9 mouse cellular contexts compared by ENCODE assay signal in the genomic region with DNA sequence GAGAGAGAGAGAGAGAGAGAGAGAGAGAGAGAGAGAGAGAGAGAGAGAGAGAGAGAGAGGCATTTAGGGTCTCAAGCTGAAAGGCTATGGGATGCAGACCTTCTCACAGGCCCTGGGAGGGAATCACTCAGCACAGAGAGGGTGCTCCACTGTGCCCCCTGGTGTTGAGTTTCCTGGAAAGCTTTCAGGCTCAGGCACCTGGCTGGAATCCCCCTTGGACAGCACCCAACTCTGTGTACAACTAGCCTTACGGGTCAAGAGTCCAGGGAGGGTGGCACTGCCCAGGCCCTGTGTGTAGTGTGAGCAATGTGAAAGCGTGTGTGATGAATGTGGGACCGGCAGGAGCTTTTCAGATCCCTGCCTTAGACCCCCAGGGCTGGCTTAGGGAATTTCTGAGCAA. TPM values are rescaled to one million over a fixed set of nuclear protein-coding genes. Genes with fewer than 3 reads are reported as not detected.
DNase-seq lines count a peak whose midpoint lies in the region; ATAC-seq and TF ChIP-seq lines count a peak whose summit lies in the region.
"Had no signal": no experiment of that assay in that cellular context is flagged by ENCODE, and none has a peak within 500 bp of the region (broad histone marks: within the 10 kb centered on the region; RNA-seq: fewer than 3 reads in every experiment).

No protein-coding gene starts in this region.

- H3K4me2 ChIP-seq in hindbrain, postnatal 0 days (ENCODE audit: low read depth, low read length), result no peak overlapping the region

- no peaks in the 10 kb centered on the region for H3K36me3 ChIP-seq in hindbrain, postnatal 0 days (ENCODE audit: insufficient read depth, low read length)

- H3K4me1 ChIP-seq in hindbrain, postnatal 0 days (ENCODE audit: insufficient read depth, low read length), result peaks cover 14% of the 10 kb centered on the region

- H3K27ac ChIP-seq in hindbrain, postnatal 0 days, result peak overlapping the region; percentile 17; the same call in 1 of the 2 replicates

- peak; percentile 58 for TF ChIP-seq CTCF in hindbrain, postnatal 0 days (IDR thresholded peaks at IDR 0.05; ENCODE audit: low read depth)

- intact Hi-C loops in heart, postnatal 10 days (cut with DNase I), result no loop called here

- 44% methylated on average over 3 of the region's 3 CpGs for WGBS in hindbrain, postnatal 0 days

- no peak overlapping the region for H3K9ac ChIP-seq in hindbrain, postnatal 0 days (replicated peaks; ENCODE audit: low read length)

- no peaks in the 10 kb centered on the region for H3K27me3 ChIP-seq in hindbrain, postnatal 0 days (ENCODE audit: insufficient read depth, low read length)

- ATAC-seq in hindbrain, postnatal 0 days, result no peak
- no peak for ATAC-seq in activated CD4-positive, CD25-positive, alpha-beta regulatory T cell, adult 4 months

- H3K4me3 ChIP-seq in hindbrain, postnatal 0 days (ENCODE audit: low read length), result no peak overlapping the region

- DNase-seq in heart, postnatal 10 days, result peak; percentile 37 to 58
- DNase-seq in heart, adult 11 months, result no peak
- DNase-seq in MN1 (ENCODE audit: low spot score), result peak; percentile 75
- peak; percentile 60 for DNase-seq in hindbrain, postnatal 0 days (ENCODE audit: low spot score)
- DNase-seq in lung, postnatal 10 days, result peak; percentile 45
- no peak for DNase-seq in urinary bladder, postnatal 14 days (ENCODE audit: low spot score)
- no peak for DNase-seq in layer of hippocampus, adult 8-10 months (ENCODE audit: low spot score in 2 of 2)

- H3K9me3 ChIP-seq in hindbrain, postnatal 0 days (ENCODE audit: low read length), result no peaks in the 10 kb centered on the region

RNA-seq across cellular contexts. Expression of a gene that starts 4.1 kb away (rescaled TPM):
- under 1 TPM; 0.12 to 0.14 TPM for total RNA-seq in heart, postnatal 10 days (2021)
- total RNA-seq in hindbrain, postnatal 0 days (2014; rRNA removed), result 0.07 and 0.47 TPM in 2 replicates
- polyA plus RNA-seq in hindbrain, postnatal 0 days (2015; fragmentation: Nextera tagmentation; extraction: Ambion mirVana), result 0.48 and 0.49 TPM in 2 replicates
- polyA plus RNA-seq in activated CD4-positive, CD25-positive, alpha-beta regulatory T cell, adult 4 months (2017; shearing (Covaris generic)), result not detected
- total RNA-seq in layer of hippocampus, adult 8-10 months (2022), result 1 to 10 TPM in 3 of 4 experiments, under 1 TPM in 1; 0.92 to 1.3 (median 1.1) TPM

RNA-seq across cellular contexts. Expression of a gene that starts 21.9 kb away (rescaled TPM):
- 1 to 10 TPM; 4.2 to 4.6 TPM for total RNA-seq in heart, postnatal 10 days (2021)
- 42.1 and 50.8 TPM in 2 replicates for total RNA-seq in hindbrain, postnatal 0 days (2014; rRNA removed)
- 10.7 and 11.9 TPM in 2 replicates for polyA plus RNA-seq in hindbrain, postnatal 0 days (2015; fragmentation: Nextera tagmentation; extraction: Ambion mirVana)
- 1 to 10 TPM; 1.1 to 1.6 TPM for polyA plus RNA-seq in activated CD4-positive, CD25-positive, alpha-beta regulatory T cell, adult 4 months (2017; shearing (Covaris generic))
- total RNA-seq in layer of hippocampus, adult 8-10 months (2022), result 10 to 100 TPM; 11.1 to 15.0 (median 13.2) TPM

RNA-seq across cellular contexts. Expression of a gene that starts 36.9 kb away (rescaled TPM):
- 1 to 10 TPM; 1.9 to 3.0 TPM for total RNA-seq in heart, postnatal 10 days (2021)
- 48.5 and 59.0 TPM in 2 replicates for total RNA-seq in hindbrain, postnatal 0 days (2014; rRNA removed)
- 20.2 and 23.0 TPM in 2 replicates for polyA plus RNA-seq in hindbrain, postnatal 0 days (2015; fragmentation: Nextera tagmentation; extraction: Ambion mirVana)
- 1 to 10 TPM in 1 of 2 experiments, under 1 TPM in 1; 0.79 to 2.1 TPM for polyA plus RNA-seq in activated CD4-positive, CD25-positive, alpha-beta regulatory T cell, adult 4 months (2017; shearing (Covaris generic))
- 10 to 100 TPM; 37.9 to 46.5 (median 40.4) TPM for total RNA-seq in layer of hippocampus, adult 8-10 months (2022)

RNA-seq across cellular contexts. Expression of a gene that starts 58.1 kb away (rescaled TPM):
- total RNA-seq in heart, postnatal 10 days (2021), result not detected
- total RNA-seq in hindbrain, postnatal 0 days (2014; rRNA removed), result 1.2 and 1.5 TPM in 2 replicates
- polyA plus RNA-seq in hindbrain, postnatal 0 days (2015; fragmentation: Nextera tagmentation; extraction: Ambion mirVana), result 0.76 and 1.2 TPM in 2 replicates
- polyA plus RNA-seq in activated CD4-positive, CD25-positive, alpha-beta regulatory T cell, adult 4 months (2017; shearing (Covaris generic)), result not detected
- under 1 TPM; 0.24 to 0.45 (median 0.29) TPM for total RNA-seq in layer of hippocampus, adult 8-10 months (2022)
- total RNA-seq: neutrophil, adult 5-6 weeks had no signal

Comparison
In these comparisons a context has a peak if more than half of its experiments do, and no peak if none do; other contexts are left out.
1. DNase-seq: peak in heart, postnatal 10 days (2 of 2), MN1 (single experiment), hindbrain, postnatal 0 days (single experiment) and lung, postnatal 10 days (single experiment); none in heart, adult 11 months (single experiment), urinary bladder, postnatal 14 days (single experiment) and layer of hippocampus, adult 8-10 months (0 of 2).
2. RNA of a gene that starts 36.9 kb away (total RNA-seq): 48.5 to 59.0 TPM in hindbrain, postnatal 0 days and 37.9 to 46.5 TPM in layer of hippocampus, adult 8-10 months; 1.9 to 3.0 TPM in heart, postnatal 10 days; every median in the first group is over 4 times any median in the second.